Mouse (Mus musculus): ENCODE data around the gene Nav2.

DNA sequence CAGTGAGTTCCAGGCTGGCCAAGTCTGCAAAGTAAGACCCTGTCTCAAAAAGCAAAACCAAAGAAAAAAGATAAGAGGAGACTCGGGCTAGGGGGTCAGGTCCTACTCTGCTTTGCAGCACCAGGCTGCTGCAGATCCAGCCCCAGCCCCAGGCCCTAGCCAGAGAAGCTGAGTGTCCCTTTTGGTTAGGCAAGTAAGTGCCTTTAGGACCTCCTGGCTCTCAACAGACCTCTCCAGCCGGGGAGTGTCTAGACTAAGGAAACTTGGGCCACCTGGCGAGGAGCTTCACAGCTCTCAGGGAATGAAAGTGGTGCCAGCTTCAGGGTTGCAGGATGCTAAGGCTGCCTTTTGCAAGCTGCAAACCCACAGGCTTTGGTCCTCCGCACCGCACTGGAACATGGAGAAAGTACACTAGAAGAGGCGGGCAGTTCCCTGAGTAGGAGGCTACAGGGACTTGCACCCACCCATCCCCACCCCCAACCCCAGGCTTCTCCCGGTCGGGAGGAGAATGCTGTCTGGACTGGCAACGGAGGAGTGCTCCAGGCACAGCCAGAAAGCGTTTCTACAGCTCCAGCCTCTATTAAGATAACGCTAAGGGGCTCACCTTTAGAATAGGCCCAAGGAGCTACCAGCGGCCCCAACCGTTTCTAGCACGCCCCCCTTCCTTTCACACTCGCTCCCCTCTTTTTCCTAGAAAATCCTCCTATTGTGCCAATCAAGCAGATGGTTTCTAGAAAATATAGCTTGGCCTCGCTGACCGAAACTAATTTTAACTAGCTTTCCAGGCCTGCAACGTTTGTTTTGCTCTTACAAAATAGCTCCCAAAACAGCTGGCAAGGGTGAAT is 731.6 kb downstream of the Nav2 start:
- TF ChIP-seq POLR2A (IDR thresholded peaks at IDR 0.05; ENCODE audit: insufficient read depth, low read length) (no peak), CTCF (IDR thresholded peaks at IDR 0.05; ENCODE audit: low read depth, low read length) (no peak), EP300 (IDR thresholded peaks at IDR 0.05; ENCODE audit: insufficient read depth, low read depth, low read length) (no peak)

Measured in ES-Bruce4 (cell line).